15 mouse cellular contexts compared by ENCODE assay signal in genomic region chr9:52229589-52229988, GRCm38 (mm10).
DNase-seq lines count a peak whose midpoint lies in the region; ATAC-seq and TF ChIP-seq lines count a peak whose summit lies in the region.
"Had no signal": no experiment of that assay in that cellular context is flagged by ENCODE, and none has a peak within 500 bp of the region (broad histone marks: within the 10 kb centered on the region; RNA-seq: fewer than 3 reads in every experiment).

No protein-coding gene starts in this region.

- DNase-seq in lung, postnatal 14 days: peak; percentile 1
- DNase-seq in lung, postnatal 0 days (ENCODE audit: low spot score): no peak
- peak; percentile 38 for DNase-seq in c-Kit-positive CD71-negative TER-119-negative erythroid progenitor cells, embryonic 14.5 days (ENCODE audit: low read depth)
- peak; percentile 47 to 71 for DNase-seq in spleen, postnatal 4 days (ENCODE audit: low spot score in 2 of 2)
- DNase-seq in adrenal gland, adult 18-20 months (ENCODE audit: low spot score in 2 of 2): no peak
- DNase-seq in urinary bladder, postnatal 36 days (ENCODE audit: low spot score in 2 of 2): no peak
- DNase-seq: adrenal gland, postnatal 36 days; cerebellum, postnatal 36 days; heart, postnatal 14 days; kidney, adult 2 months had no signal

- no peak for ATAC-seq in lung, postnatal 0 days
- 0 out of 2 replicates have a peak, but pooled peaks have one; percentile 41 for ATAC-seq in megakaryocyte-erythroid progenitor cell, adult 5-6 weeks (replicated peaks; ENCODE audit: low FRiP score, low TSS enrichment, poor library complexity, severe bottlenecking)
- ATAC-seq in kidney, embryonic 16.5 days (ENCODE audit: low FRiP score, low TSS enrichment): no peak
- ATAC-seq: hindbrain, postnatal 0 days had no signal

- TF ChIP-seq EP300 in lung, postnatal 0 days (IDR thresholded peaks at IDR 0.05): no peak

- no peak overlapping the region for H3K4me2 ChIP-seq in lung, postnatal 0 days (replicated peaks; ENCODE audit: low read depth, low read length)
- no peak overlapping the region for H3K4me2 ChIP-seq in kidney, embryonic 16.5 days (replicated peaks; ENCODE audit: low read depth, low read length)
- H3K4me2 ChIP-seq: embryonic facial prominence, embryonic 13.5 days had no signal

- H3K27me3 ChIP-seq in lung, postnatal 0 days (replicated peaks; ENCODE audit: insufficient read depth, low read length): no peaks in the 10 kb centered on the region
- H3K27me3 ChIP-seq in kidney, embryonic 16.5 days (ENCODE audit: insufficient read depth, low read length): no peaks in the 10 kb centered on the region
- H3K27me3 ChIP-seq: embryonic facial prominence, embryonic 13.5 days had no signal

- no peaks in the 10 kb centered on the region for H3K9me3 ChIP-seq in lung, postnatal 0 days (ENCODE audit: low read length)
- no peaks in the 10 kb centered on the region for H3K9me3 ChIP-seq in kidney, embryonic 16.5 days (ENCODE audit: low read length)
- H3K9me3 ChIP-seq: embryonic facial prominence, embryonic 13.5 days; forebrain, embryonic 10.5 days had no signal

- no peak overlapping the region for H3K27ac ChIP-seq in lung, postnatal 0 days (ENCODE audit: low read length)
- H3K27ac ChIP-seq in kidney, embryonic 16.5 days (ENCODE audit: low read length): no peak overlapping the region
- H3K27ac ChIP-seq: embryonic facial prominence, embryonic 13.5 days; forebrain, embryonic 10.5 days; hindbrain, postnatal 0 days had no signal

- no peaks in the 10 kb centered on the region for H3K36me3 ChIP-seq in lung, postnatal 0 days (ENCODE audit: insufficient read depth, low read length)
- H3K36me3 ChIP-seq in kidney, embryonic 16.5 days (ENCODE audit: insufficient read depth, low read length): no peaks in the 10 kb centered on the region
- H3K36me3 ChIP-seq: embryonic facial prominence, embryonic 13.5 days; forebrain, embryonic 10.5 days had no signal

- no peak for TF ChIP-seq CTCF in lung, postnatal 0 days (IDR thresholded peaks at IDR 0.05)

- H3K4me3 ChIP-seq in lung, postnatal 0 days (ENCODE audit: low read depth, low read length): no peak overlapping the region
- H3K4me3 ChIP-seq in kidney, embryonic 16.5 days (ENCODE audit: low read length): no peak overlapping the region
- H3K4me3 ChIP-seq: embryonic facial prominence, embryonic 13.5 days; forebrain, embryonic 10.5 days had no signal

- no peak overlapping the region for H3K9ac ChIP-seq in lung, postnatal 0 days (replicated peaks; ENCODE audit: low read depth)
- no peak overlapping the region for H3K9ac ChIP-seq in kidney, embryonic 16.5 days (replicated peaks; ENCODE audit: low read length)
- H3K9ac ChIP-seq: embryonic facial prominence, embryonic 13.5 days had no signal

- WGBS in lung, postnatal 0 days: 69% methylated on average over 9 of the region's 9 CpGs
- WGBS in kidney, embryonic 16.5 days: 79% methylated on average over 9 of the region's 9 CpGs

- H3K4me1 ChIP-seq in lung, postnatal 0 days (ENCODE audit: insufficient read depth, low read depth, low read length): no peaks in the 10 kb centered on the region
- H3K4me1 ChIP-seq in kidney, embryonic 16.5 days (ENCODE audit: insufficient read depth, low read length): no peaks in the 10 kb centered on the region
- H3K4me1 ChIP-seq: embryonic facial prominence, embryonic 13.5 days had no signal

Comparison
In these comparisons a context has a peak if more than half of its experiments do, and no peak if none do; other contexts are left out.
1. DNase-seq: peak in lung, postnatal 14 days (single experiment), c-Kit-positive CD71-negative TER-119-negative erythroid progenitor cells, embryonic 14.5 days (single experiment) and spleen, postnatal 4 days (2 of 2); none in lung, postnatal 0 days (single experiment), adrenal gland, adult 18-20 months (0 of 2) and urinary bladder, postnatal 36 days (0 of 2).